Mouse (Mus musculus) midbrain, embryonic 11.5 days (tissue): ENCODE measurements around the gene Perm1. TPM values are rescaled to one million over a fixed set of nuclear protein-coding genes. Genes with fewer than 3 reads are reported as not detected.

Experiments used
- ATAC-seq: fragments of 200-750 bp; cut with Nextera tagmentation; 2 replicates; pipeline ENCODE4 v1.8.0; 2017; ENCODE audit warnings: moderate TSS enrichment, moderate library complexity; ENCODE audit not compliant: low FRiP score
- DNase-seq: peaks from one replicate; pipeline ENCODE4 v3.0.0; 2015; ENCODE audit warnings: low spot score; ENCODE audit errors: missing footprints
- H3K27ac ChIP-seq: fragments of 300-500 bp; sonication (generic); 2 replicates; pipeline ENCODE4 v1.5.1; 2014; ENCODE audit warnings: low read depth, low read length
- H3K27me3 ChIP-seq: fragments of 300-500 bp; sonication (generic); 2 replicates; pipeline ENCODE4 v1.6.1; 2014; ENCODE audit warnings: mild to moderate bottlenecking, low read length, moderate library complexity, mixed read lengths; ENCODE audit not compliant: control insufficient read depth, insufficient read depth
- H3K36me3 ChIP-seq: fragments of 300-500 bp; sonication (generic); 2 replicates; pipeline ENCODE4 v1.6.1; 2014; ENCODE audit warnings: mild to moderate bottlenecking, low read length, moderate library complexity, mixed read lengths; ENCODE audit not compliant: control insufficient read depth, insufficient read depth
- H3K4me1 ChIP-seq: fragments of 300-500 bp; sonication (generic); 2 replicates; pipeline ENCODE4 v1.6.1; 2014; ENCODE audit warnings: low read length; ENCODE audit not compliant: control insufficient read depth, insufficient read depth
- H3K4me2 ChIP-seq: fragments of 300-500 bp; sonication (generic); 2 replicates; pipeline ENCODE4 v1.6.1; 2014; ENCODE audit warnings: mild to moderate bottlenecking, moderate library complexity
- H3K4me3 ChIP-seq: fragments of 300-500 bp; sonication (generic); 2 replicates; pipeline ENCODE4 v1.5.1; 2014; ENCODE audit warnings: low read depth, low read length
- H3K9ac ChIP-seq: fragments of 300-500 bp; sonication (generic); 2 replicates; pipeline ENCODE4 v1.6.1; 2014; ENCODE audit warnings: low read length
- H3K9me3 ChIP-seq: fragments of 300-500 bp; sonication (generic); 2 replicates; pipeline ENCODE4 v1.6.1; 2016; ENCODE audit warnings: low read length; ENCODE audit not compliant: control insufficient read depth
- WGBS: fragments of 180-500 bp; shearing (Covaris S2); extraction: QIAGEN DNeasy Blood & Tissue Kit; methylation state at CpG from one replicate; pipeline ENCODE4 v1.1.7; 2014; 5-methylcytosine and 5-hydroxymethylcytosine counted together
- polyA plus RNA-seq: library from polyadenylated mRNA; unstranded; fragments of >200 nt; fragmentation: Nextera tagmentation; extraction: Ambion mirVana; gene quantifications from 2 replicates; pipeline ENCODE4 v1.2.1, GENCODE M21; 2014

Perm1 gene
- polyA plus RNA-seq, 1 experiment from 2014 or later, result 1.2 TPM

DNA sequence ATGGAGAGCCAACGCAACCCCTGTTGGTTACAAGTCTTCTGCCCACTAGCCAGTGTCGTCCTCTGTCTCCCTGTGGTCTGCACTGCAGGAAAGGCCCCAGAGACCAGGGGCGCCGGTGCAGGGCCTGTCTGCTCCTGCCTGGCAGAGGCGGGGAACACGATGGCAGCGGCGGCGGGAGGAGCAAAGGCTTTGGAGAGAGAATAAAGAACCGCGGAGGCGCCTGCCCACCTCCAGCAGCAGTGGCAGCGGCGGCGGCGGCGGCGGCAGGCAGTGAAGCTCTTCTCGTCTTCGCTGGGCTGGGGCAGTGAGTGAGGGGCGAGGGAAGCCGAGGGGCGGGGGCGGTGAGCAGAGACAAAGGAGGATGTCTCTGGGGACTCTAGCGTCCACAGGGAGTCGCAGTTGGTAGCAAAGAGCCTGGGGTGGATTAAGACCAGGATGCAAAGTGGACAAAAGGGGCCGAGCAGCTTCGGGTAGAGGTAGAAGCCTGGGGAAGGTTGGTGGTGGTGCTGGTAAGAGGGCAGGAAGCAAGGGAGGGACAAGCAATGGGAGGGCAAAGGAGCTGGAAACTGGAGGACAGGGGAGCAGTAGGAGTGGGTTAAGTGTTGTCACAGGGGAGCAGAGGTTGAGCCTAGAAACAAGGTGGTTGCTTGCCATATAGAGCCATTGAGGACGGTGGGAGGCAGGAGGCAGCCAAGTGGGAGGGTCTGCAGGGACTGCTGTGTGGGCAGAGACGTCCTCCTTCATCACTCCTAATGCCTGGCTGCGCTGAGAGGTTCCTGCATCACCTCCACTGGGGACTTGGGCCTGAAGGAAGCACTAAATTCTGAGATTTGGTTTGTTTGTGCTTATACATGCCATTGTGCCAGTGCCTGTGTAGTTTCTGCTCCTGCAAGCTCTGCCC lies 29.5 kb upstream of the Perm1 start:
- Histone ChIP-seq H3K4me2 (peak overlapping the region; percentile 72), H3K27me3 (no peaks in the 10 kb centered on the region), H3K4me3 (peak overlapping the region; percentile 38), H3K9me3 (no peaks in the 10 kb centered on the region), H3K27ac (peak overlapping the region; percentile 88), H3K36me3 (peaks cover 8% of the 10 kb centered on the region; the same call in 1 of the 2 replicates), H3K4me1 (peaks cover 71% of the 10 kb centered on the region), H3K9ac (peak overlapping the region; percentile 85)
- peak; percentile 96 for DNase-seq
- peak; percentile 75 for ATAC-seq
- WGBS, result 2% methylated on average over 31 of the region's 31 CpGs

DNA sequence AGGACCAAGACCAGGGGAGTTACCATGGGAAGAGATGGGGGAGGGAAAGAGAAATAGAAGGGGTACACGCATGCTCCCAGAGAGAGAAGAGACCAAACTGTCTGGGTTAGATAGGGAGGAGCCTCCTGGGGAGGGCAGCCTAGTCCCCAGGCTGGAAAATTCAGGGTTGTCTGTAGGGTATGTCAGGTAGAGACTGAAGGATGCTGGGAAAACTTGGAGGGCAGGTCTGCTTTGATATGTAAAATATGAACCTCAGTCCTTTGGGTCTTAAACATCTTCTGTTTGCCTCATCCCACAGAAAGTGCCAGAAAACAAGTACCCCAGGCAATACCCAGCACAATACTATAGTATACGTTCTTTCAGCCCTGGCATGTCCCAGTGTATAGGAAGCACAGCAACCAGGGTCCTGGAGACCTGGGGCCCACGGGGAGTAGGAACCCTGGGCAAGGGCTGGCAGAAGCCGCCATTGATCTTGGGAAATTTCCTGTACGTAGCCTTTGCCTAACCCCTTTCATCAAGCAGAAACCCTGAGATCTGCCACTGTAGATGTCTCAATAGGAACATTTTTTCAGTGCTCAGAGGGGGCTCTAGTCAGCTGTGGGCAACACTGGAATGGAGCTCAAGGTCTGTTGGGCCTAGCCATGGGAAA lies 27.4 kb upstream of the Perm1 start:
- Histone ChIP-seq H3K9ac (peak overlapping the region; percentile 20), H3K9me3 (no peaks in the 10 kb centered on the region), H3K4me2 (peak overlapping the region; percentile 25; the same call in 1 of the 2 replicates), H3K27ac (peak overlapping the region; percentile 78), H3K36me3 (peaks cover 10% of the 10 kb centered on the region), H3K4me3 (no peak overlapping the region), H3K27me3 (no peaks in the 10 kb centered on the region), H3K4me1 (peaks cover 77% of the 10 kb centered on the region)
- DNase-seq (no peak), ATAC-seq (no peak; the same call in 1 of the 2 replicates)
- 40% methylated on average over 5 of the region's 5 CpGs for WGBS

DNA sequence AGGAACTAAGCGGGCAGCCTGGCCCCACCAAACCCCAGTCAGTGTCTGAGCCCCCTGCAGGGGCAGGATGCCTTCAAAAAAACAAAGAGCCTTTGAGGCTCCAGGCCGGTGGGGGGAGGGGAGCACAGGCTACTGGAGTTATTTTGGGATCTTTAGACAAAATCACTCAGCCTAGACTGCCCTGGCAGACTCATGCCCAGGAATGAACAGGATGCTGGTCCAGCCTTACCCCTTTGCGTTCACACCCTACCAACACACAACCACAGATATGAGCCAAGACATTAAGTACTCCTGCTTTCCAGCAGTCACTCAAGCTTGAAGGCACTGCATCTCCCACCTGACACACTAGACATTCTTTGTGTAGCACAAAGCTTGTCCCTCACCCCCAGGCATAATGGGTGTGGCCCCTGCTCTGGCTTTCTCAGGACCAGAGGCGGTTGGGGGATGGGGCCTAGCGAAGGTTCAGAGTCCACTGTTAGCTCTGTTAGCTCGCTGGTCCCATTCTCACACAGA lies 26.8 kb upstream of the Perm1 start:
- ATAC-seq, result peak; percentile 54
- Histone ChIP-seq H3K27me3 (no peaks in the 10 kb centered on the region), H3K9me3 (no peaks in the 10 kb centered on the region), H3K4me1 (peaks cover 76% of the 10 kb centered on the region), H3K27ac (peak overlapping the region; percentile 78), H3K9ac (peak overlapping the region; percentile 20), H3K4me3 (no peak overlapping the region), H3K4me2 (peak overlapping the region; percentile 25), H3K36me3 (peaks cover 10% of the 10 kb centered on the region)
- 6% methylated on average over 6 of the region's 6 CpGs for WGBS
- peak; percentile 94 for DNase-seq

DNA sequence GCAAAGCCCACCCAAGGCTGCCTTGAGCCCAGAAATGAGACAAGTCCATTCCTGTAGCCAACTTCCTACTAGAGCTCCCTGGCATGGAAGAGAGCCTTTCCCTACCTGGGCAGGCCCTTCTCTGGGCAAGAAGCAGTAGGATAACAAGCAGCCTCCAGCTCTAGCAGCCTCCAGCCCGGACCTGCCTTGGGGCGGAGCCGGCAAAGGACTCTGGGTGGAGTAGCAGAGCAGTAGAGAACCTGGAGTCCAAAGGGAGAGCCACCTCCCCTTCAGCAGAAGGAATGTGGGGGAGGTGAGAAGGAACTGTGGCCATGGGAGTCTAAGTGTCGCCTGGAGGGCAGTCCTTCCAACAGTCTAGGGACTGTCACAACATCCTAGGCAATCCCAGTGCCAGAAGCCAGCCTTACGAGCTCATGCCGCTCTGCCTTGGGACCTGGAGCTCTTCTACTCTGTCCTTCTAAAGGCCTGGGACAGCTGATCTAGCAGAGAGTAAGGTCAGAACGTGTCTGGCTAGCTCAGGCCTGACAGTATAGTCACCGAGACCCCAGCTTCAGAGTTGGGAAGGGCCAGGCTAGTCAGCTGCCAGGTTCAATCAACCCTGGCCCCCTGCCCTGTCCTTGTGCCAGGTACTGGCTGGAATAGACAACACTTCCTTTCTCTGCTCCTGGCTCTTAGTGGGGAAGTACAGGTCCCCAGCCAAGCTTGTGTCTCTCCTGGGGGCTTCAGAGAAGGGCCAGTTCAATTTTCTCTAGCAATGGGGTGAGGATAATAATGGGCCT lies 23.1 kb upstream of the Perm1 start:
- DNase-seq, result no peak
- Histone ChIP-seq H3K4me1 (peaks cover 72% of the 10 kb centered on the region), H3K27ac (no peak overlapping the region), H3K27me3 (no peaks in the 10 kb centered on the region; the same call in 1 of the 2 replicates), H3K4me2 (no peak overlapping the region), H3K9ac (0 out of 2 replicates have a peak overlapping the region, but pooled peaks have one; percentile 16), H3K36me3 (peaks cover 10% of the 10 kb centered on the region), H3K4me3 (no peak overlapping the region), H3K9me3 (no peaks in the 10 kb centered on the region)
- ATAC-seq, result no peak
- WGBS, result 62% methylated on average over 8 of the region's 8 CpGs

DNA sequence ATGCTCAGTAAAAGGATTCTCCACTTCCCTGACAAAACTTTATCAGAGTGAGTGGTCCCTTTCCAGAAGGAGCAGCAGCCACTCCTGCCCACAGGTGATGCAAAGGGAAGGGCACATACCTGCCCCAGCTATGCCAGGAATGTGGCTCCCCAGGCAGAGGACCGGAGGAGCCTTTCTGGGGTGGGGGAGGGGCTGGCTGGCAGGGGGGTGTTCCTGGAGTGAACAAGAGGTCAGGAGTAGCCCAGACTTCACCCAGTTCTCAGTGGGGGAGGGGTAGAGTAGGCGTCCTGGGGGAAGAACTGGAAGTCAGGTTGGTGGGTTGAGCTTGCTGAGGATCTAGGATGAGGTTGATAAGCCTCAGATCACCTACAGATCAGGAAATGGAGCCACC lies 22.5 kb upstream of the Perm1 start:
- no peak for ATAC-seq
- Histone ChIP-seq H3K4me1 (peaks cover 69% of the 10 kb centered on the region), H3K36me3 (peaks cover 10% of the 10 kb centered on the region), H3K9ac (0 out of 2 replicates have a peak overlapping the region, but pooled peaks have one; percentile 16), H3K27me3 (no peaks in the 10 kb centered on the region; the same call in 1 of the 2 replicates), H3K9me3 (no peaks in the 10 kb centered on the region), H3K4me2 (no peak overlapping the region), H3K4me3 (no peak overlapping the region), H3K27ac (no peak overlapping the region)
- 18% methylated on average over 2 of the region's 2 CpGs for WGBS
- DNase-seq, result no peak

DNA sequence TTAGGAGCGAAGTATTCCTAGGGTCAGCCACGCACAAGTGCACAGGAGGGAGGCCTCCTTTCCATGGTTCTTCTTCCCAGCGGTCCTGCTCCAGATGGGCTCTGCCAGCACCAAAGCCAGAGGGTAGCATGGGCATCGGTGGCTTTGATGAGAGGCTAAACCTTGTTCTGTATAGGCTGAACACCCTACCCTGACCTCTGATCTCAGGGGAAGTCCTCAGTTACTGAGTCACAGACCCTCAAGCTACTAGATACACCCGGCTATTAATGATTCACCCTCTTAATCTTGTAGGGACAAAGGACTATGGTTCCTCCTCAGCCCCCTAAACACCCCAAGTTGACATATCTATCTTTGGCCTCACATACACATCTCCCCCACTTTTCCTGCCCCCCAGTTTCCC lies 21.8 kb upstream of the Perm1 start:
- Histone ChIP-seq H3K27me3 (no peaks in the 10 kb centered on the region; the same call in 1 of the 2 replicates), H3K27ac (no peak overlapping the region), H3K4me3 (no peak overlapping the region), H3K4me2 (no peak overlapping the region; the same call in 1 of the 2 replicates), H3K36me3 (peaks cover 10% of the 10 kb centered on the region), H3K9me3 (no peaks in the 10 kb centered on the region), H3K9ac (no peak overlapping the region), H3K4me1 (peaks cover 64% of the 10 kb centered on the region)
- no peak for DNase-seq
- WGBS, result 71% methylated on average over 5 of the region's 5 CpGs
- ATAC-seq, result no peak

DNA sequence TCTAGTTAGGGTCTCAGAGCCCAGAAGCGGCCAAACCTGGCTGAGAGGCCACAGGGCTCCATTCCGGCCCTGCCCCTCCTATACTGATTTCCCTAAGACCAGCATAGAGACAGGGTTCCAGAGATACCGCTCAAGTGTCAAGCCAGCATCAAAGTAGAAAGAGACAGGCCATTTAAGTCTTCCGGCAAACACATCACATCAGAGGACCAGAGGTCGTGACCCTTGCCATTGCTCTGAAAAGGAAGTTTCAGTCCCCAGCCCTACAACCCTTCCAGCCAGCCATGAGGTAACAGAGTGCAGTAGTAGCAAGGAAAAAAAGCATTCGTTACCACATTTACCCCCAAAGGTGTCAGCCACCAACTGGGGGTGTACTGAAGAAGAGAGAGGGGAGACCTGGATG lies 21.3 kb upstream of the Perm1 start:
- no peak for DNase-seq
- Histone ChIP-seq H3K9ac (no peak overlapping the region), H3K27ac (no peak overlapping the region), H3K36me3 (peaks cover 10% of the 10 kb centered on the region), H3K4me2 (peak overlapping the region; percentile 19; the same call in 1 of the 2 replicates), H3K9me3 (no peaks in the 10 kb centered on the region), H3K4me1 (peaks cover 60% of the 10 kb centered on the region), H3K27me3 (no peaks in the 10 kb centered on the region; the same call in 1 of the 2 replicates), H3K4me3 (no peak overlapping the region)
- WGBS, result 16% methylated on average over 6 of the region's 6 CpGs
- no peak for ATAC-seq

DNA sequence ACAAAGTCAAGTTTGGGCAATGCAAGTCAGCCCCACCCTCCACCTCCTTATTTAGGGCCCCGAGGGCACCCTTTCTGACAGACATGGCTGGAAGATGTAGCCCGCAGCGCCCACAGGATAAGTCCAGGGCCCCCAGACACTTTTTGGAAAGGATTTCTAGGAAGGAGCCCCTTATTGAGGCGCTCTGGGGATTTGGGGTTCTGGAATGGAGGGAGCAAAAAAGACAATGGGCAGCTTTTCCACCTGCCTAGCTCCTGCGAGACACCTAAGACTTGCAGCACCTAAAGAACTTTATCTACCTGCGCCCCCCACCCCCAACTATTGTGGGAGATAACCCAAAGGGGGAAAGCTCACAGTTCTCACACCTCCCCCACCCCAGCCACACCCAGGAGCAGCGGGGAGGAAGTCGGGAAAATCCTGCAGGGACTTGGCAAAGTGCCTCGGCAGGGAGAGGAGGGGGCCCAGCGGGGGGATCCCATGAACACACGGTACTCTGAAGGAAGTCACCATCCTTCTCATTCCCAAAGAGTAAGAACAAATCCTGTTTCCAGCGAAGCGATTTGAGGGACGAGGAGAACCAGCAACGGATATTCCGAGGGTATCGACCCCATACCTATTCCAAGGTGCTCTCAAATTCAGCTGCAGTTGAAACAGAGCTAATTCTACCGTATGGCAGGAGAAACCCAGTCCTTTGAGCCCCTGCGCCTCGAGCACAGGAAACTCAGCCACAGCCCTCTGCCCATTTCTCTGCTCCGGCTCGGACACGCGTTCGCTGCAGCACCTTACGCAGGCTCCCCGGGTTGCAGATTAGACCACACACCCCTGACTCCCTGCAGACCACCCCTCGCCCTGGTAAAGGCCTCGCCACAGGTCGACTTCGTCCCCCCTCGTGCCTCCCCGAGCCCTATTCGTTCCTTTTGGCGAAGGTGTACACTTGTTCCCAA lies 19.5 kb upstream of the Perm1 start:
- WGBS, result 4% methylated on average over 35 of the region's 35 CpGs
- H3K4me1 ChIP-seq, result peaks cover 41% of the 10 kb centered on the region

More for the DNA sequence above, 19.5 kb upstream of the Perm1 start:
- Histone ChIP-seq H3K27me3 (no peaks in the 10 kb centered on the region; the same call in 1 of the 2 replicates), H3K36me3 (peaks cover 5% of the 10 kb centered on the region), H3K9ac (peak overlapping the region; percentile 90), H3K9me3 (no peaks in the 10 kb centered on the region), H3K4me2 (peak overlapping the region; percentile 90), H3K27ac (no peak overlapping the region), H3K4me3 (peak overlapping the region; percentile 87)
- ATAC-seq (peak; percentile 1; the same call in 1 of the 2 replicates), DNase-seq (peak; percentile 95)
